Mouse (Mus musculus) cerebellum, postnatal 4 days (tissue): ENCODE data around the gene Ddc.

Source experiments
- DNase-seq, 2 experiments: peaks; one replicate each; pipeline ENCODE4 v3.0.0; 2022; ENCODE audit warnings: low spot score in 2 of 2, mixed read lengths in 1 of 2

Gene Ddc

DNA sequence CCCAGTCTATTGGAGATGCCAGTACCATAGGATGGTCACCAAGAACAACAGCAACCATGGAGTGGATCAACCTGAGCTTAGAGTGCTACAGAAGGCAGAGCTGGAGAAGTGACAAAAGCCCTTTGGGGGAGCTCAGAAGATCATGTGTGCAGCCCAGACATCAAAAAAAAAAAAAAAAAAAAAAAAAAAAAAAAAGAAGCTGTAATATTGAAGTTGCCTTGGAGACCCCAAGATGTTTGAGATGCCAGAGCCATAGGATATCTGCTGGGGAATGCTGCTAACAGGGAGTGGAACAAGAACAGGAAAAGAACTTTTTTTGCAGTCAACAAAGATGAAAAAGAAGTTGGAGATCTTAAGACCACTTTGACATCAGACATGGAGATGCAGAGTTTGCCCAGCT, 7.6 kb upstream of the Ddc start:
- DNase-seq: no peak

DNA sequence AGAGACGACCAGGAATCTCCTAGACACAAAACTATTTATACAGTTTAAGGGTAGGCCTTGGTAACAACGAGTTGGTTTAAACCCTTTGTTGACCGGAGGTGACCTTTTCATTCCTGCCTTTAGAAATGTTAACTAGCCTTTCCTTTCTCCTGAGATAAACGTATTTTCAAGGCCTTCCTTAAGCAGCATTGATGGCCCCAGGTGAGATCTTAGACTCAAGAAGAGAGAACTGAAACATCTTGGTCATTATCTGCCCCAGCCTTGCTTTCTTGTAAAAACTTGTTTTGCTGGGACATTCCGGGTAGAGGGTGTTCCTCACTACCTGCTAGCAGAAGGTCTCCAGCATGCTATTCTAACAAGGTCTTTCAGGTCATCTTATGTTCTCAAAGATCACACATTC, 7.1 kb upstream of the Ddc start:
- DNase-seq: no peak

DNA sequence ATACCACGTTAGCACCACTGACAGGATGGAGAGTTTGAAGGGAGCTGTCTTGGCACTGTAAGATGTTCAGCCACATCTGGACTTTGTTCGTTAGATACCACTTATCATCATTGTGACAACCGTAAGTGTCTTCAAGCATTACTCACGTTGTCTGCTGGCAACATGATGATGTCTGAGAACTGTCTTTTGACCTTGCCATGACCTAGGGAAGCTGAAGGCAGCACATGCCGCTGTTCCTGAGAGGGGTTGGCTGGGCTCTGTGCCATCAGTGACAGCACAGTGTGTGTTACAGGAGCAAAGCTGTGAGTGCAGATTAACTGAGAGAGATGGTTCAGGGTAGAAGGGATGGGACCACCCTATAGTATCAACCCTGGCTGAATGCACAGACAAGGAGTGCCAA, 3.6 kb upstream of the Ddc start:
- DNase-seq: no peak

DNA sequence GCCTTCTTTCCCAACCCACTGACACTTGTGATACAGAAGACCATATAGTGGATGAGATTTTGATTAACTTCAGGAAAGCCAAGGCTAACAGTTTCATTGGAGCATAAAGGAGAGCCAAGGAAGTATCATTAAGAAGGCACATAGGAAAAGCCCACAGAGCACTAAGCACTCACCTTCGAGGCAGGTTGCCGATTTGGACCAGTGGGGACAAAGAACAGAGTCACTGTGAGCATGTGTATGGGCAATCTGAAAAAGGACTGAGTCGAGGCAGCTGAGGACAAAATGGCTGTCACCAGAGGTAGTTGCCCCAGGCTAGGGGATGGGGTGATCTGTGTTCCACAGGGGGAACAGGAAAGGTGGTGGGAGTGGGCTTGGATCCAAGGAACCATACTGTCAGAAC, 552 bp upstream of the Ddc start:
- no peak for DNase-seq

DNA sequence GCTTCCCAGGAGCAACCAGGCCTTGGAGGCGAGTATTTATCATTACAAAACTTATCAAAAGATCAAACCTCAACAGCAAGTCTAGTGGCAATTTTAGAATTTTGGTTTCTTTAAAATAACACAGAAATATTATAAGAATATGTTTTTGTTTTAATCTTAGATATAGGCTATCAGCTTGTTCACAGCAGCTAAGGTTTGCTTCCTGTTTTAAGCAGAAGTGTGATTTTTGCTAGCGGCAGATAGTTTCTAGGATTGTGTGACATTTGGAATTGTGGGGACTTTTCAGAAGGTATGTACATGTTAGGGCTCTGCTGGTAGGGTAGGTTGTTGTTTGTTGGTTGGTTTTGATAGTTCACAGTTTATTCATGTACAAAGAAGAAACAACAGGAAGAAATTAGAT, 2.5 kb downstream of the Ddc start:
- DNase-seq: no peak

DNA sequence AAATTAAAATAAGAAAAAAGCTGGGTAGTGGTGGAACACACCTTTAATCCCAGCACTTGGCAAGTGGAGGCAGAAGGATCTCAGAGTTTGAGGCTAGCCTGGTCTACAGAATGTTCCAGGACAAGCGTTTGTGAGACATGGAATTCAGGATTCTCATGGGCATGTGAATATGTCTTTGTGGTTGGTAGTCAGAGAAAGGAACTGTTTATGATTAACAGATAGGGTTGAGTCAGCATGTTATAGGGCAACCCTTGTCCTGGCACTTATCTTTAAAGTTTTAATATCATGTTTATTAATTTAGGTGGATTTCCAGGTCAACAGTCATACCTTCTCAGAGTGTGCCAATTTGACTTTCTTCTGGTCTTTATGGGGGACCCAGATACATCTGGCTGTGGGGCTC, 4.2 kb downstream of the Ddc start:
- no peak for DNase-seq

DNA sequence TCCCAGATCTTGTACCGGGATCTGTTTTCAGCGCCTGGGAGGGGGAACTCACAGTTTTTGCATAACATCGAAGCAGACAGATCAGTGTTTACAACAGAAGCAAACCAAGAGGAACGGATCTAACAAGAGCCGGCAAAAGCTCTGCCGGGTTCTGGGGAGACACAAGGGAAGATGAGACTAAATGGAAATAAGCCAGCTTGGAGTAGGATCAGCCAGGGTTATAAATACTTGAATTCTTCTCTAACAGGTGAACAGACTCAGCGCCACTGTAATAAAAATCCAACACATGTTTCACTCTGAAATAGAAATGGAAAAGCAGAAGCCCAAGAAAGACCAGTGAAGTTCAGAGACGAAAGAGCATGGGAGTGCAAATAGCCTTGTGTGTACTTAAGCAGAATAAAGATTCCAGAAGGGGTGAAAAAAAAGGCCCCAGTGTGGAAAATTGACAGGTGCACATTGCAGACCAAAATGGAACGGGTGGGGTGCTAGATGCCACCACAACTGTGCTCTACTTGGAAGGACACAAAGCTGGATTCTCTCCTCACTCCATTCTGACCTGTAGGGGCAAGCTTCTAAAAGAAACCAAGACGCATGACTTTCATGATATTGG, 4.8 kb downstream of the Ddc start:
- DNase-seq: no peak

DNA sequence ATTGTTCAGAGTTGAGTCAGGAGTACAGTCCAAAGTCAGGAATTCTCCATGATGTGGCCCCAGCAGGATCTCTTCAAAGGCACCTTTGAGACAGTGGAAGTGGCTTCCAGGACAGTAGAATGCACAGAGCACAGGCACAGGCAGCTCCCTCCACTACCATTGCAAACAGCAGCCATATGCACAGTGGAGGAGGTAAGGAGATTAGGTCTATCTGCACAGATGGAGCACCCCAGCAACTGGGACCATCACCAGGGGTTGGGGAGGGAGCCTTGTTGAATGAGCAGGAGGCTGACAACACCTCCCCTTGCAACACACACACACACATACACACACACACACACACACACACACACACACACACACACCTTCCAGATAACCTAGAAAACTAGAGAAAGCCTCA, 6.1 kb downstream of the Ddc start:
- no peak for DNase-seq

DNA sequence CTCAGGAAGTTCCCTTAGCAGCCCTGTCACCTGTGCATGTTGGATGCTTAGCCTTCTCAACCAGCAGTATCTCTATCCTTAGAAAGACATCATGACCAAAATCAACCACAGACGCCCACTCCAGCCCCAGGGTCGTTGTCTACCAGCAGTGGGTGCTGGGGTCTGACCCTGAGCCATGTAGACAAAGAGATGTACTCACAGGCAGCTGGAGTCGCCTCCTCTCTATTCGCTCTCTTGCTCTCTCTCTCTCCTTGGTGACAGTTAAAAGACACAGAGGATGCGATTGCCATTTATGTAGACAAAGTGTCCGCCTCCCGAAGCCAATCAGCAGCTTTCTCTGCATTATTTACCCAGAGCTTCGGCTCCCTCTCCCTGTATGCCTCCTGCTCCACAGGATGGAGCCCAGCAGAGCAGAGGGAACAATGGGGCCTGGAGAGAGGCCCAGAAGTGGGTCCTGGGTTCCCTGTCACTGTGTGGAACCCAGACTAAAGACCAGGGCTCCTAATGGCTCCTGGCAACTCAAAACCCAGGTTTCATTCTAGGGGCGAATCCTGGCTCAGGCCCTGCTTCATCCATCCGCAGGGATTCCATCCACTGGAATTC, 7.7 kb downstream of the Ddc start:
- DNase-seq: no peak

DNA sequence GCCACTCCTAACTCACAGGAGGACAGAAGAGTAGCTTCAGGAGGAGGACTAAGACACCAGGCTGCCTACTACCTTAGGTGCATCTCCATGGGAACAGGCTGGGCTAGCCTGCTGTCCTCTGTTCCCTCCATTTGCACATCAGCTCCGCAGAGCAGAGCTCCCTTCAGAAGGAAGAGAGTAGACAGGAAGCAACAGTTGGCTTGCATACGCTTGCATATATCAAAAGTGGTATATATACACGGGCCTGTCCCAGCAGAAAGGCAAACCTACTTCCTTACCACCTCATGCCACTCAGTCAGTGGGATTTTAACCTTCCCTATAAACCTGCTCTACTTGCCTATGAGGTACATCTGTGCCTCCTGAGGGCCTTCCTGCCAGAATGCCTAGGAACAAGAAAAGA, 9.2 kb downstream of the Ddc start:
- no peak for DNase-seq

DNA sequence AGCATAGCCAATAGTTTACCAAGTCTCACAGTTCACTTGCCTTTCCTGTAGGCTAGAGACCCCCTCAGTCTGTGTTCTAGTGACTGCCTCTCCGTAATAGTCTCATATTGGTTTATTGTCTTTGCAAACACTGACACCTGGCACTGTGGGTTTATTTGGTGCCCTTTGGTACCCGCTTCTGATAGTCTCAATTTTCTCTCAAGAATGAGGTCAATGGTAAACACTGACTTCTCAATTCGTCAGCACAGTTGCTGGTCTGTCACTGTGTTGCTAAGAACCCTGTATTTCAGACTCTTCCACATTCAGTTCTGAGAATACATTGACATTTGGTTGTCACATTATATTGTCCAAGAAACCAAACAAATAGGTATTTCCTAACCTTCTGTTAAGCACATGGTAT, 9.9 kb downstream of the Ddc start:
- DNase-seq: no peak

DNA sequence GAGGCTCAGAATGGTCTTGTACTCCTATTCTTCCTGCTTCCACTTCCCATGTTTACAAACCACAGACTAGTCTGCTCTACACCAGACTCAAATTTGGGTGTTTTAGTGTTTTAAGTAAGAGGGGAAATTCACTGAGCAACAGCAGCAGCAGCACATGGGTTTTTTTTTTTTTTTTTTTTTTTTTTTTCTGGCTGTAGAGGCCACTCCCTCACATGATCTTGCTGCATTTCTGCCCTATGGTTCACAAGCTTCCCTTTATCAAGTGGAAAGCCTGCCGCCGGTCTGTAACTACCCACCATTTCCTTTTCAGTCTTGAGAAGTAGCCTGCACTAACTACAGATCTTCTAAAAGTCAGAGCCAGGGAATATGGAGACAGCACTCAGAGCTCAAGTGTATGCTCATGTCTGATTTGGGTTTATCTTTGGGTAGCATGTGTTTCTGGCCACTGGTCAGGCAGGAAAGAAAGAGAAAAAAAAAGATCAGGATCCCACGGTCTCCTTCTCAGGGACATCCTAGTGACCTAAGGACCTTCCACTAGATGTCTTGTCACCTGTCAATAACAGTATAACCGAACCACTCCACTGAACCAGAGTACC, 11.4 kb downstream of the Ddc start:
- DNase-seq: no peak

DNA sequence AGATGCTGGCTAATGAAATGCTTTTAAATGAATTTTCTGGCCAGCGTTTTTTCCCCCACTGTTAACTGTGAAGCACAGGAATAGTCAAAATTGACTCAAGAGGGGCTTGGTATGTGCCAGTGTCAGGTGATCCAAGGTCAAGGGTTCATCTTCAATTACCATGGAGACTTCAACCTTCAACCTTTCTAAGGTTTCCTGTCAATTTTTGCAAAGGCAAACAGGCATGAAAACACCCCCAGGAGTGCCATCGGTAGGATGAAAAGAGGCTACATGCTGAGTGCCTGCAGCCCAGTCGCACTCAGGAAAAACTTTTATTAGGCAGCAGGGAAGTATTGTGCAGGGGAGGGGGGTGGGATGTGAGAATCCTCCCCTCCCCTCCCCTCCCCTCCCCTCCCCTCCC, 12.0 kb downstream of the Ddc start:
- no peak for DNase-seq

DNA sequence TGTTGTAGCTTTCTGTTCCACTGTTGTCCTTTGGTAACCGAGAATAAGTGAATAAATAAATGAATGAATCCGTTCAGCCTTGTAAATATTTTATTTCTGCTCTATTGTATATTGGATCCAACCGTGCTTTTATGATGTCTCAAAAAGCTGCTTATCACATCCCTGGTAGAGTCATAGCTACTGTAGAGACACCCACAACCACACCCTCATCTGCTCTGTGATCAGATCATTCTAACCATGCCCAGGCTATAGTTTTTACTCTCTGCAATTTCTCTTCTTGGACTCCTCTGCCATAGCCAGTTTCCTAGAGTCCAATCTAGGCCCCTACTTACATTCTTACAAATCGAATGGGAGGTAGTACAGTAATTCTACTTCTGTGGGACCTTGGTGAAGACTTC, 12.7 kb downstream of the Ddc start:
- DNase-seq: no peak

DNA sequence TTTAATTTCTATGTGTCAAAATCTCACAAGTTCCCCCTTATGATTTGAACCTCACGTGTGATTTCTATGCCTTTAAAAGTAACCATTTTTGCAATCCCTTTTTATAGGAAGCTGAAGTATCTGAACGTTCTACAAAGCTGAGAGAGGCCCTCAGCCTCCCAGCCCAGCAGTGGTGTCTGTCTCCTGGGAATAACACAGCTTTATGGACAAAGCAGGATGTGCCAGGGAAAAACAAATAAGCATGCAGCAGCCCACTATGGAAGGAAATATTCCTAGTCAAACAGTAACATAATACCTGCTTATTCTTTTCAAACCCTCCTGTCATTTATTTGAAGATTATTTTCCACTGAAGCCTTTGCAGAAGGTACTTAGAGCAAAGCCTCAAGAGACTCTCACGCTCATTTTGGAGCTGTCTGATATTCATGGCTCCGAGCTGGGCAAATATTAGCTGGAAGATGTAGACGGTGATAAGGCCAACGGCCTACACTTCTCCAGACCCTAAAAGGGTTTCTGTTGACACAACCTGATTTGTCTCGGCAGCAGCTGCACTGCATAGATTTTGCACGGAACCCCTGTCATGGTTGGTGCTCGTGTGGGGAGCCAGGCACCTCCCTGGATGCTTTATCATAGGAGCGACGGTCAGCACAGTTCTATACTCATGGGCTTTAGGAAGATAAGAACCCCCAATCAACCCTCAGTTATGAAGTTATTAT, 13.3 kb downstream of the Ddc start:
- DNase-seq: no peak

DNA sequence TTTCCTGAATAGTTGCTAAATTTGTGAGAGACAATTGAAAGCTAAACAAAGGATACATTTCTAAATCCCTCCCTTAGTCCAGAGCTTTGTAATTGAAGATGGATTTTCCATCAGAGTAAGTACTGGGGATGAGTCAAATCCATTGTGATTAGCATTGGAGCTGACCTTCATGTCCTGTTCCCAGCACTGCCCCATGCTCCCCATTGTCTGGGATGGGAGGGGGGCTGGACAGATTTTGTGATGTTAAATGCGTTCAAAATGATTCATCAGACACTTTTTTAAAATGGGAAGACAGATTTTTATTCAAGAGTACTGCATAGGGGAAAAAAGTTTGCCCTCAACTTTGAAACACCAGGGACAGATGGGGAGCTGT, 16.2 kb downstream of the Ddc start:
- no peak for DNase-seq

DNA sequence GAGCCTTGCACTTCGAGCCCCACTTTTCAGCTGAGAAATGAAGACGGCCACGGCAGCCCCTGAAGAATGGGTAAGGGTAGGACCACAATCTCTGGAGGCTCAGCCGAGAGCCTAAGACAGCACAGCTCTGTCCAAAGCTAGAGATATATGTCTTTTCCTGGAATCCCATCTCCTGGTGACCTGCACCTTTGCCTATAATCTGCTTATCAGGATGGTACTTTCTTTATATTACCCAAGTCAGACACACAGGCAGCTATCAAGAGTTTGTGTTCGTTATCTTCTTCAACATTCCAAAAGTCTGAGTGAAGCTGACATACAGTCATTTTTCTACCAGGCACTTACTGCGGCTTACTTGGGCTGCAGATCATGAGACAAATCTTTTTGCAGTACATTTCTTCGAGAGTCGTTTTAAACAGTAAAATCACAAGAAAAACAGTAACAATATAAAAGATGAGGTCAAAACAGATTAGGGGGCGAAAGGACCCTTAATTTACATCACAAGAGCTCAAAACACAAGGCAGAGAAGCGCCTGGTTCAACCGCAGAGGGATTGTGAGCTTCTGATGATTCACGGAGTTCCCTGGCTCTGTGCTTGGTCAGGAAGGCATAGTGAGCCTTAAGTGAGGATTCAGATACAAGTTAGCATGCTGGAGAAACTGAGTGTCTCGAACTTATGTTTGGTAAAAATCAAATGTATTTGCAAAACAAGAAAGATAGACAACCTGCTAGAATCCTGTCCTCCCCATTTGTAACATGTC, 16.7 kb downstream of the Ddc start:
- no peak for DNase-seq

DNA sequence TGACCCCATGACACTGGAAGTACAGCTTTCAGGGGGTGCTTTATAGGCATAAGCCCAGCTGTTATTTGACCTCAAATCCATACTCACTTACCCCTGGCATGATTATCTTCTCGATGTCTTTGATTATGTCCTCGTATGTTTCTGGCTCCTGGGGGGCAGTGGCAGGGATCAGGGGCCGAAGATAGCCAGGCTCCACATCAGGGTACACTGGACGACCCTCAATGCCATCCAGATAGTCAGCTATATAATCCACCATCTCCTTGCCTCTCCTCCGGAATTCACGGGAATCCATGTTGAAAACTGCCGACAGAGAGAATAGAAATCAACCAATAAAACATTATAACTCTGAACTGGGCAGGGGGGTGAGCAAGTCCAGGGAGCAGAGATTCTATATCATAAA, 17.6 kb downstream of the Ddc start:
- no peak for DNase-seq

DNA sequence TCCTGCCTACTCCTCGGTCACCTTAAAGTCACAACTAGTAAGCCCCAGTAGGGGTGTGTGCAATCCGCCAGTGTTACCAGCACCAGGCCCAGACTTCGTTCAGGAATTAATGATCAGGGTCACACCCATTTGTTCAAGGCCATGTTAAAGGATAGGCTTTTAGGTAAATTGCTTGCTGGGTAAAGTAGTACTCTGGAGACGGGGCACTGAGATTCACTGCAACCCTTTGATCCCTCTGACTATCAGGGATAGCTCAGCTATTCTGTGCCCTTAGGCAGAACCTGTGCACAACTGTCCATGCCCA, 18.3 kb downstream of the Ddc start:
- no peak for DNase-seq

DNA sequence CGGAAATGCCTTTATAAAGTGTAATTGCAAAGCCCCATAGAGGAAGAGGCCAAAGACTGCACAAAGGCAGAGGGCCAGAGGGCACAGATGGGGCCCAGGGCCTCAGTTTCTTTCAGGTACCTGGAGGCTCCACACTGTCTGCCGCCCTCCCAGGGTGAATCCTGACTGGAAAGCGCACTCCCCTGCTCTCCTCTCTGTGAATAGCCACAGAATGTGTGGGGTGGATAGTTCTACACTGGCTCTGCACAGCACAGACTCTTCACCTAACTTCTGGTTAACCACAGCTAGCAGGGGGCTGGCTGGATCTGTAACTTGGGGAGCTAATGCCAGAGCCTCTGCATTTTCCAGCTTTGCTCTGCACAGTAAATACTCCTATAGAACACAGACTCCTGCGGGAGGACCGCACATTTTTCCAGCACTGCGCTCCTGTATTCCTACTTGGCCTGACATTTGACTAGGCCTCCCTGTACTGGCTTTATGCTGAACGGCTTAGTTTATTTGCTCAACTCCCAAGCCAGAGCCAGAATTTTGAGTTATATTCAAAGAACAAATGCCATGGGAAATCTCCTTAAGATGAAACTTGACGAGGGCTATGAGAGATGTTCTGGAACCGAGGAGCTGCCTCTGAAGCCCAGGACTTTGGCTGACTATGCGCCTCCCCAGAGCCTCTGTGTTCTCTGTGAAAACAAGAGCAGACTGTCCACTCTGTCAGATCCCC, 18.8 kb downstream of the Ddc start:
- DNase-seq: no peak

DNA sequence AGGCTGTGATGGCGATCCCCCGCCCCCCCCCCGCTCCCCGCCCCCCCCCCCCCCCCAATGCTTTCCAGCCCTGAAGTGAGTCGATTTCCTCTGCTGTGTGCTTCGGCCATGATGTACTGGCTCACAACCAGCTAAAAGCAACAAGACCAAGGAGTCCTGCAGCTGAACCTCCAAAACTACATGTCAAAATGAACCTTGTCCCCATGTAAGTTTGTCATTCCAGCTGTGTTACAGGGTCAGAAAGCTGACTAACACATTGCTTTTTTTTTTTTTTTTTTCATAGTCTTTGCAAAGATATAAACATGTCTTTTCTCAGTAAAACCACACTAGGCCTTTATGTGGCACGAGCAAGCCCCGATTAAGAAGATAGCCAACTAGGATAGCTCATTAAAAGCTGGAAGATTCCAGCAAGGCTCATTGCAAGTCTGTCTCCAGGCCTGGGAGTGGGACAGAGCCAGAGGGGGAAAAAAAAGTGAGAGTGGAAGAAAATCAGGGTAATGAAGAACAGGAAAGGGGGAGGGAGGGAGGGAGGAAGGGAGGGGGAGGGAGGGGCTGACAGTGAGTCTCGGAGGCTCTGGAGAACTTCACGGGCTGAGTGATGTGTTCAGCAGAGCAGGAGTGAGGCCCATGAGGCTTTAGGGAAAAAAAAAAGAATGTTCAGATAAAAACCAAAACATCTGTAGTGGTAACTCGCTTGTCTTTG, 19.5 kb downstream of the Ddc start:
- DNase-seq: no peak

DNA sequence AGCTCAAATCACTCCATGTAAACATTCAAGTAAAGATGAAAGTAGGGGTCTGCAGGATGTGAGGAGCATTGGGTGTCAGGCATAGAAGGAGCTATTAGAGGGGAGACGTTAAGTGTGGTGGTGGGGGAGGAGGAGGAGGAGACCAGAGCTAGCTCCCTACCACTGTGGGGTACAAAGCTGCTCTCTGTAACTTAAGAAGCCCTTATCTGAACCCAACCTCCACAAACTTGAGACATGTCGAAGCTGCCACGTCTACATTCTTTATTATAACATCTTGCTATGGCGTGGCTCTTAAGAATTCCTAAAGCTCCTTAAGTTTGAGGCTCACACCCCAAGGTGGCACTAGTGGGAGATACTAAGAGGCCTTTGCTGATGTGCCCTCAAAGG, 20.1 kb downstream of the Ddc start:
- DNase-seq: no peak
